Mouse (Mus musculus) heart, postnatal 0 days (tissue): ENCODE results near the gene Tmem79.

Experiments used
- CTCF ChIP-seq: IDR thresholded peaks from 2 replicates; pipeline ENCODE4 v1.5.1; 2016; ENCODE audit warnings: antibody characterized with exemption, control low read depth, low read depth
- EP300 ChIP-seq: IDR thresholded peaks from 2 replicates; pipeline ENCODE4 v1.6.1; 2016; ENCODE audit warnings: antibody characterized with exemption, low read depth

DNA sequence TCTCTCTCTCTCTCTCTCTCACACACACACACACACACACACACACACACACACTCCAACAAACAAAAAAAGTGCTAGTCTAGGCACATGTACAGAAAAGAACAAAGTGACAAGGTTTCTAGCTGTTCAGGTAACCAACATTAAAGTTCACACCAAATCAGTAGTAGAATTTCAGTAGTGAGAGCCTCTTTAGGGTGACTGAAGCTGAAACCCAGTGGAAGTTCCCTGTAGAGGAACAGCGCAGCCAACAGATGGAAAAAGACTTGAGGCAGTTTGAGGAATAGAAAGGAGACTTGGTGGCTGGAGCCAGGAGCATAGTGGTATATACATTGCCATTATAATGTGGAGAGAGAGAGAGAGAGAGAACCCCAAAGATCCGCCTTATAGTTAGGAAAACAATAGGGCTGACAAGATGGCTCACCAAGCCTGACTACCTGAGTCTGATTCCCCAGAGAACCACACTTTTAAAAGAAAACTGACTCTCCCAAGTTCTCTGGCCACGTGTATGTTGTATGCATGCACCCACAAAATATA, 979 bp downstream of the Tmem79 start:
- TF ChIP-seq CTCF, result no peak
- TF ChIP-seq EP300, result no peak
